Mouse (Mus musculus) liver, embryonic 16.5 days (tissue): ENCODE data around the gene Tagap. TPM values are rescaled to one million over a fixed set of nuclear protein-coding genes. Genes with fewer than 3 reads are reported as not detected.

Source experiments
- ATAC-seq: fragments of 200-750 bp; cut with Nextera tagmentation; 2 replicates; pipeline ENCODE4 v1.8.0; 2017; ENCODE audit warnings: low read depth, mild to moderate bottlenecking, moderate number of reproducible peaks, moderate library complexity
- H3K27ac ChIP-seq: fragments of 300-500 bp; sonication (generic); 2 replicates; pipeline ENCODE4 v1.5.1; 2014; ENCODE audit warnings: mild to moderate bottlenecking, low read length
- H3K27me3 ChIP-seq: fragments of 300-500 bp; sonication (generic); 2 replicates; pipeline ENCODE4 v1.6.1; 2014; ENCODE audit warnings: low read depth, low read length, mixed read lengths; ENCODE audit not compliant: control insufficient read depth, insufficient read depth
- H3K36me3 ChIP-seq: fragments of 300-500 bp; sonication (generic); 2 replicates; pipeline ENCODE4 v1.6.1; 2014; ENCODE audit warnings: mild to moderate bottlenecking; ENCODE audit not compliant: control insufficient read depth, insufficient read depth
- H3K4me1 ChIP-seq: fragments of 300-500 bp; sonication (generic); 2 replicates; pipeline ENCODE4 v1.6.1; 2014; ENCODE audit warnings: low read depth, low read length, mixed read lengths; ENCODE audit not compliant: control insufficient read depth
- H3K4me2 ChIP-seq: fragments of 300-500 bp; sonication (generic); 2 replicates; pipeline ENCODE4 v1.6.1; 2014; ENCODE audit warnings: low read depth, low read length, mixed read lengths
- H3K4me3 ChIP-seq: fragments of 300-500 bp; sonication (generic); 2 replicates; pipeline ENCODE4 v1.5.1; 2014; ENCODE audit warnings: low read depth, mild to moderate bottlenecking, low read length
- H3K9ac ChIP-seq: fragments of 300-500 bp; sonication (generic); 2 replicates; pipeline ENCODE4 v1.6.1; 2014; ENCODE audit warnings: low read depth, low read length
- H3K9me3 ChIP-seq: fragments of 300-500 bp; sonication (generic); replicated peaks from 2 replicates; pipeline ENCODE4 v1.6.1; 2016; ENCODE audit warnings: low read length; ENCODE audit not compliant: control insufficient read depth
- WGBS: fragments of 180-500 bp; shearing (Covaris S2); extraction: QIAGEN DNeasy Blood & Tissue Kit; methylation state at CpG from one replicate; pipeline ENCODE4 v1.1.7; 2014; ENCODE audit not compliant: insufficient replicate concordance; 5-methylcytosine and 5-hydroxymethylcytosine counted together
- polyA plus RNA-seq: library from polyadenylated mRNA; unstranded; fragments of >200 nt; fragmentation: Nextera tagmentation; extraction: Ambion mirVana; gene quantifications from 2 replicates; pipeline ENCODE4 v1.2.1, GENCODE M21; 2015

Tagap gene
- polyA plus RNA-seq, 1 experiment from 2014 or later = 2.7 TPM

- H3K27me3 ChIP-seq = no peaks in the 10 kb centered on the region
- no peak for ATAC-seq
- no peak overlapping the region for H3K4me3 ChIP-seq
- no peak overlapping the region for H3K27ac ChIP-seq
- no peaks in the 10 kb centered on the region for H3K36me3 ChIP-seq
- no peaks in the 10 kb centered on the region for H3K9me3 ChIP-seq
- no peaks in the 10 kb centered on the region; the same call in 1 of the 2 replicates for H3K4me1 ChIP-seq
- H3K9ac ChIP-seq = no peak overlapping the region
- H3K4me2 ChIP-seq = no peak overlapping the region
- 53% methylated on average over 2 of the region's 2 CpGs for WGBS
Measured at GRCm38 (mm10) chr17:7901536-7901935, 24.3 kb upstream of the Tagap start.

DNA sequence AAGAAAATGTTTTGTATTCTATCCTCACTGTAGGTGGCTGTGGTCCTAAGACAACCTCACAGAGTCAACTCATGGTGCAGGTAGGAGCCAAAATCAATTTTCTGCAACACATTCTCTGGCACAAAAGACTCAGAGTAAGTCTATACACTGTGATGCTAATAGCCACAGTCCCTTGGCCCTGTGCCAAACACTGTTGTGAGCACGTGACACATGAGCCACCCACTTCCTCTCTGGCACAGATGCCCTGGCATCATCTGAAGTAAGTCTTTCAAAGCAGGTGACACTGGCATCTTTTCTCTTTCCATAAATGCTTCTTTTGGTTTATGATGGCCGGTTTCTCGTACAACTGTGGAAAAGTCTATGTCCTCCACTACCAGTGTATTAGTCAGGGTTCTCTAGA is 23.4 kb upstream of the Tagap start:
- H3K27me3 ChIP-seq = no peaks in the 10 kb centered on the region
- 50% methylated on average over 3 of the region's 3 CpGs for WGBS
- no peak overlapping the region for H3K27ac ChIP-seq
- H3K36me3 ChIP-seq = no peaks in the 10 kb centered on the region
- H3K9me3 ChIP-seq = no peaks in the 10 kb centered on the region
- ATAC-seq = no peak
- no peak overlapping the region for H3K9ac ChIP-seq
- no peak overlapping the region for H3K4me3 ChIP-seq
- no peak overlapping the region for H3K4me2 ChIP-seq
- no peaks in the 10 kb centered on the region; the same call in 1 of the 2 replicates for H3K4me1 ChIP-seq

DNA sequence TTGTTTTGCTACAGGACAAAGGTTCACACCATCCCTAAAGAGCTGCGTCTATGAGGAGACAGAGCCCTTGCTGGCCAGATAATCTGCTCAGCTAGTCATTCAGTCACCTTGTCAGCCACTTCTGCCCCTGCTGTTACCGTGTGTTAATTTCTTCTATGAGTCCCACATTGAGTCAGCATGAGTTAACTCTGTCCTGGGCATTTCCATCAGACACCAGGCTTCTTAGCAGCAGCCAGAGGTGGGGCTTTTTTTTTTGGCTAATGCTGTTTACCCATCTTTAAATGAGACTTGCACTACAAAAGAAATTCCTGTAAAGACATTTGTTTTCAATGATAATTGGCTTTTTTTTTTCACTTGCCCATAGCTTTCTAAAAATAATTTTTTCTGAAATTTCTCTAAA is 20.8 kb upstream of the Tagap start:
- WGBS = 25% methylated on average over 2 of the region's 2 CpGs
- Histone ChIP-seq H3K9me3 (no peaks in the 10 kb centered on the region), H3K4me3 (no peak overlapping the region), H3K27me3 (no peaks in the 10 kb centered on the region), H3K4me2 (no peak overlapping the region), H3K4me1 (no peaks in the 10 kb centered on the region), H3K36me3 (no peaks in the 10 kb centered on the region), H3K9ac (no peak overlapping the region), H3K27ac (no peak overlapping the region)
- ATAC-seq = no peak

DNA sequence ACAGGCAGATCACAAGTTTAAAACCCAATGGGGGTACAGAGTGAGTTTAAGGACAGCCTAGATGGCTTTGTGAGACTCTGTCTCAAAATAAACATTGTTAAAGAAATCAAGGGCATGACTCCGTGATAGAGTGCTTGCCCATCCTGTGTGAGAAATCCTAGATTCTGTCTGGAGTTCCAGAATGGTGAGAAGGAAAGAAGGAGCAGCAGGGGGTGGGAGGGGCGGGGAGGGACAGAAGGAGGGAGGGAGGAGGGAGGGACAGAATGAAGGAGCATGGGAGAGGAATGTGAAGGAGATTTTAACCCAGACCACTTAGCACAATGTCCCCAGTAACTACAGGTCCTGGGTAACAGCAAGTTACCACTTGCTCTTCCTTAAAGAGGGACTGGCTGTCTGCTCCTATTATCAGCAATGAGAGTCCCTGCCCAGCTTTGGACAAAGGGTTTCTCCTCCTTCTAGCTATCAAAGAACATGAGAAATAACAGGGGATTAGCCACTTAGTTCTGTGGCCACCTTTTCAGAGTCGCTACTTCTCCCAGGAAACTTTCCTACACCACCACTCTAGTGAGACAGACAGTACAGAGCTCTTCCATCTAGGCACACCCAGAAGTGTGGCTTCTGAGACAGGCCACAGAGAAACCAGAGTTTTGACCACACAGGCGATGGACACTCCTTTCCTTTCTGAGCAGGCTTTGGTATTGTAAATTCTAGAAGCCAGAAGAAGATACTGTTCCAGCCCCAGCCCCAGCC is 19.7 kb upstream of the Tagap start:
- 33% methylated on average over 4 of the region's 4 CpGs for WGBS
- Histone ChIP-seq H3K9ac (no peak overlapping the region), H3K4me2 (no peak overlapping the region), H3K4me3 (no peak overlapping the region), H3K36me3 (no peaks in the 10 kb centered on the region), H3K9me3 (no peaks in the 10 kb centered on the region; the same call in 1 of the 2 replicates), H3K27ac (no peak overlapping the region), H3K4me1 (no peaks in the 10 kb centered on the region), H3K27me3 (no peaks in the 10 kb centered on the region)
- ATAC-seq = no peak

DNA sequence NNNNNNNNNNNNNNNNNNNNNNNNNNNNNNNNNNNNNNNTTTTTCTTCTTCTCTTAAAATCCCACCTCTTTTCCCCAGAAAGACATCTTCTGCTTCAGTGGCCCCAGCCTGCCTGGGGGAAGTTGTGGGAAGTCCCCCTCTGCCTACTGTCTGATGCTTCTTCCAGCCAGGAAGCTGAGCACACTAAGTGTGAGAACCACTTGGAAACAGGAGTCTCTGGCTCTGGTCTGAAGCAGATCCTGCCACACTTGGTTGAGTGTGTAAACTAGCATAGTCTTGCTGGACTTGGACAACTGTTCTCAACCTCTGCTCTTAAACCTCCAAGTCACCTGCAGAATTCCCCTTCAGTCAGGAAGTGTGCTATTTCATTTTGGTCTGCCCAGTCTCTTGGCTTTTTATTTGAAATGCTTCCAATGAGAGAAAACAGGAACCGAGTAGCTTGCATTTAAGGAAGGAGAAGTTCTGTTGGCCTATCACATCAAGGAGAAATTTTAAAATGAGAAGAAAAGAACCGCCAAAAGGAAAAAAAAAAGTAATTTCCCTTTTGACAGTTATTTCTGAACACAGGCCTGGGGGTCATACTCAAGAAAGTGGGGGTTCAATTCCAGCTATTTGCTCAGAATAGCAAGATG is 11.1 kb upstream of the Tagap start:
- Histone ChIP-seq H3K4me3 (no peak overlapping the region), H3K9me3 (no peaks in the 10 kb centered on the region; the same call in 1 of the 2 replicates), H3K27ac (peak overlapping the region; percentile 48), H3K36me3 (no peaks in the 10 kb centered on the region), H3K27me3 (no peaks in the 10 kb centered on the region), H3K4me2 (no peak overlapping the region), H3K9ac (no peak overlapping the region), H3K4me1 (no peaks in the 10 kb centered on the region)
- 16% methylated on average over 2 of the region's 2 CpGs for WGBS
- no peak for ATAC-seq

DNA sequence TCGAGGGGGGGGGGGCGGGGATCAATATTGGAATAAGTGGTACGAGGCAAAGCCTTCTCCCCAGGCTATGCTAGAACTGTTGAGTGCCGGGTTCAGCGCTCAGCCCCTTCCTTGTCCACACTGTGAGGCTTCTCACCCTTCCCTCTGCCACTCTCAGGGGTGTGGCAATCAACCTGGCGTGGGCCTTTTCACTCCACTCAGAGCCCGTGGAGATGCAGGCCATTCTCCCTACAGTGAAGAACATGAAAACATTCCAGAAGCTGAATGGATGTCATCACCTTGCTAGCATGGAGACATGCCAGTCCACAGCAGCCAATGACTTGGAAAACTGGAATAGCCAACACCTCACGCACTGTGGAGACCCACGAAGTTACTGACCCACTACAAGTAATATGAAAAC is 10.0 kb upstream of the Tagap start:
- Histone ChIP-seq H3K4me1 (no peaks in the 10 kb centered on the region), H3K9me3 (no peaks in the 10 kb centered on the region; the same call in 1 of the 2 replicates), H3K4me3 (no peak overlapping the region), H3K9ac (no peak overlapping the region), H3K27me3 (no peaks in the 10 kb centered on the region), H3K27ac (no peak overlapping the region), H3K4me2 (no peak overlapping the region), H3K36me3 (no peaks in the 10 kb centered on the region)
- ATAC-seq = no peak
- WGBS = 63% methylated on average over 9 of the region's 9 CpGs

DNA sequence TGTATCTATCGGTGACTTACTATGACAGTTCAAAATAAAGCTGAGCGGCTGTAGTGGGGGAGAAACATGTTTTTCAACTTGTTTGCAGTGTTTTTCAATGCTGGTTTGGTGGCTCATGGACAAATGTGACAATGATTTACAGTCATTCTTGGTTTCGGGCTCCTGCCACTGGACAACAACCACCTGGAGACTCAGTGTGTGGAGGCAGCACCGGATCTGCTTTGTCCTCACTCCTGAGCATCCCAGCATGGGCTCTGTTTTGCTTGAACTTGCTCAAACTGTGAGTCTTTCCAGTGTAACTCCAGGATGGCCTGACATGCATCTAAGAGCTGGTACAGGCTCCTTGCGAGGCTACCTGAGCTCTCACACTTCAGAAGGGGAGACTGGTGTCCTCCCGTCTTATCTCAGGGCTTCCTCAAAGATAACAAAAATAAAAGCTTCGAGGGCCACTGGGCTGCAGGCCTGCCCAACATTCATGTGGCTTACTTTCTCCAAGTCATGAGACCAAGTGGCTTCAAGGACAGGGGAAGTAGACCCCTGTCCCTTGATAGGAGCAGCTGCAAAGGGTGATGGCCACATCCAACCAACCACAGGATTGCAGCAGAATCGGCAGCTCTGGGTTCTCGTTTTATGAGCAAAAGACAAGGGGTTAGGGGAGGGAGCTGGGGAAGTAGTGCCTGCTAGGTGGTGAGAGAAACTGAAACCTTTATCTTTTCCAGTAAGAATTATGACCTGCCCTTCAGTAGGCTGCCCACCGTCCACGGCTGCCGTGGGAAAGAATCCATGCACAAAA is 8.8 kb upstream of the Tagap start:
- H3K9ac ChIP-seq = no peak overlapping the region
- H3K4me3 ChIP-seq = no peak overlapping the region
- H3K36me3 ChIP-seq = no peaks in the 10 kb centered on the region
- H3K4me1 ChIP-seq = no peaks in the 10 kb centered on the region
- peak; percentile 43; the same call in 1 of the 2 replicates for ATAC-seq
- 36% methylated on average over 12 of the region's 12 CpGs for WGBS
- no peak overlapping the region for H3K4me2 ChIP-seq
- H3K9me3 ChIP-seq = no peaks in the 10 kb centered on the region
- peak overlapping the region; percentile 39 for H3K27ac ChIP-seq
- H3K27me3 ChIP-seq = no peaks in the 10 kb centered on the region

DNA sequence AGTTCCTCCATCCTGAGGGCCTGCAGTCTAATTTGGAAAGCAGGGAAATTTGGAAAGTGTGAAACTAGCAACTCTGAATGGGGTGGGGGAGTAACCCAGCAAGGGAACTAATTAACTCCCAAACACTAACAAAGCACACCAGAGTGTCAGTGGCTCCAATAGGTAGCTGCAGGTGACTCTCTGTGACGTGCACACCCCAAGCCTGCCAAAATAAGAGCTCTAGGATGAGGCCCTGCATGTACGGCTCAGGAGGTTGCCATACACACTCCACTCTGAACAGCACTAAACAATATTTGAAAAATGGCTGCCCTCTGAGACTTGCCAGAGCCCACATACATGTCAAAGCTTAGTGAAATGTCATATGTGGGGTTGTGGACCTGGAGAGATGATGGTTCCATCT is 7.4 kb upstream of the Tagap start:
- no peaks in the 10 kb centered on the region for H3K4me1 ChIP-seq
- WGBS = 59% methylated on average over 2 of the region's 2 CpGs
- ATAC-seq = no peak
- H3K4me2 ChIP-seq = no peak overlapping the region
- no peaks in the 10 kb centered on the region for H3K36me3 ChIP-seq
- H3K27ac ChIP-seq = no peak overlapping the region
- H3K27me3 ChIP-seq = no peaks in the 10 kb centered on the region
- no peak overlapping the region for H3K4me3 ChIP-seq
- H3K9ac ChIP-seq = no peak overlapping the region
- H3K9me3 ChIP-seq = no peaks in the 10 kb centered on the region

DNA sequence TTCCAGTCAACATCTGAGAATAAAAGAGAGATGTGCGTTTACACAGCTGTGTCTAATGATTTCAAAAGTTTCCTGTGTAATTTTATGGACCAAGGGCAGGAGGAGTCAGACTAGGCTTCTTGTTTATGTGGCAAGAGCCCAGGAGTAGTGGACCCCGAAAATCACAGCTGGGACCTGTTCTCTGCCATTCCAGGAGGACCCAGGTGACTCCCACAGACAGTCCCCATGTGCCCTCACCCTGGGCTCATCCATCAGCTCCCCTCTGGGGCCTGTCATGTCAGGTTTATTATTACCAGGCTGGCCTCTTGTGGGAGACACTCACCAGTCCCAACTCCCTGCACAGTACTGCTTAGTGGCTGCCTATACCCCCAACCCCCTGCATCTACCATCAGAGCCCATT is 6.6 kb upstream of the Tagap start:
- Histone ChIP-seq H3K27ac (no peak overlapping the region), H3K4me1 (no peaks in the 10 kb centered on the region), H3K36me3 (no peaks in the 10 kb centered on the region), H3K9ac (no peak overlapping the region), H3K4me2 (no peak overlapping the region), H3K4me3 (no peak overlapping the region), H3K9me3 (no peaks in the 10 kb centered on the region), H3K27me3 (no peaks in the 10 kb centered on the region)
- ATAC-seq = no peak
- 57% methylated on average over 2 of the region's 2 CpGs for WGBS
